Mouse (Mus musculus) lung, postnatal 0 days (tissue): ENCODE data around the gene Tnfrsf12a.

Experiments
- CTCF ChIP-seq: IDR thresholded peaks from 2 replicates; pipeline ENCODE4 v1.5.1; 2016; ENCODE audit warnings: antibody characterized with exemption, mild to moderate bottlenecking
- EP300 ChIP-seq: IDR thresholded peaks from 2 replicates; pipeline ENCODE4 v1.6.1; 2016; ENCODE audit warnings: antibody characterized with exemption, mild to moderate bottlenecking, control low read depth

DNA sequence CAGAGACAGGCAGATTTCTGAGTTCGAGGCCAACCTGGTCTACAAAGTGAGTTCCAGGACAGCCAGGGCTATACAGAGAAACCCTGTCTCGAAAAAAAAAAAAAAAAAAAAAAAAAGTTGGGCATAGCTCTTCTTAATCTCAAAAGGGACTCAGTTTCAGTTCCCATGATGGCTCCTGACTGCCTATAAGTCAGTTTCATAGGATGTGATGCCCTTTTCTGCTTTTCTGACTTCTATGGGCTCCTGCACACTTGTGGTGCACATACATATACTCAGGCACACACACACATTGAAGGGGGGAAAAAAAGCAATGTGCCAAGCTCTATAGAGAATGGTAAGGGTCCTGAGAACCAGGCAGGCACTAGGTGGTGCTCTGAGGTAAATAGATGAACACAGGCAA lies 23.9 kb downstream of the Tnfrsf12a start:
- TF ChIP-seq CTCF: no peak
- TF ChIP-seq EP300: no peak
